Mouse (Mus musculus) embryonic fibroblast, embryonic 13.5 days (primary cell): Measurements from ENCODE around the gene Lrrc71.

Source experiments
- CTCF ChIP-seq: IDR thresholded peaks from 2 replicates; pipeline ENCODE4 v1.5.1; 2011; ENCODE audit warnings: mild to moderate bottlenecking, control low read depth, low read length, moderate library complexity, borderline replicate concordance; ENCODE audit not compliant: insufficient read depth
- POLR2A ChIP-seq: IDR thresholded peaks from 2 replicates; pipeline ENCODE4 v1.6.1; 2011; ENCODE audit warnings: low read depth, mild to moderate bottlenecking, control low read depth, low read length, moderate library complexity

DNA sequence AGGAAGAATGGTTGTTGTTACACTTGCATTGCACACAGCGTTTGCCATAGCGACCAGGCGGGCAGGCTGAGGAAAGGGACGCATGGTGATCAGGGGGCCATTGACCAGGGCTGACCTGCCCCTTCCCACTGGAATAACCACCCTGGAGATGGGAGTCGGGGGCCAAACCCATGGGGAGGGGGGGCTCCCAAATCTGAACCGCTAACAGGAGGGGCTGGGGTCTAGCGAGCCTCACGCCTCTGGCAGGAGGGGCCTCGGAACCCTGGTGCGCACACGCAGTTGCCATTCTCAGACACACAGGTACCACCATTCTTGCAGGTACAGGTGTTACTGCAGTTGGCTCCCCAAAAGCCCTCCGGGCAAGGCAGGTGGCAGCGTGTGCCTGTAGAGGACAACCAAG, 5.4 kb upstream of the Lrrc71 start:
- TF ChIP-seq CTCF: no peak
- TF ChIP-seq POLR2A: no peak
